Mouse (Mus musculus) ZHBTc4 (cell line): ENCODE measurements at regions not wholly inside any gene's neighbourhood (a gene's known extent, or its start where the extent isn't known, plus 50 kb on each side); places are given as distances from the start of the nearest gene placed in this dataset.

ENCODE experiments used
- DNase-seq: peaks from one replicate; pipeline ENCODE4 v3.0.0-alpha.2; 2011; ENCODE audit warnings: low read depth, low spot score

DNA sequence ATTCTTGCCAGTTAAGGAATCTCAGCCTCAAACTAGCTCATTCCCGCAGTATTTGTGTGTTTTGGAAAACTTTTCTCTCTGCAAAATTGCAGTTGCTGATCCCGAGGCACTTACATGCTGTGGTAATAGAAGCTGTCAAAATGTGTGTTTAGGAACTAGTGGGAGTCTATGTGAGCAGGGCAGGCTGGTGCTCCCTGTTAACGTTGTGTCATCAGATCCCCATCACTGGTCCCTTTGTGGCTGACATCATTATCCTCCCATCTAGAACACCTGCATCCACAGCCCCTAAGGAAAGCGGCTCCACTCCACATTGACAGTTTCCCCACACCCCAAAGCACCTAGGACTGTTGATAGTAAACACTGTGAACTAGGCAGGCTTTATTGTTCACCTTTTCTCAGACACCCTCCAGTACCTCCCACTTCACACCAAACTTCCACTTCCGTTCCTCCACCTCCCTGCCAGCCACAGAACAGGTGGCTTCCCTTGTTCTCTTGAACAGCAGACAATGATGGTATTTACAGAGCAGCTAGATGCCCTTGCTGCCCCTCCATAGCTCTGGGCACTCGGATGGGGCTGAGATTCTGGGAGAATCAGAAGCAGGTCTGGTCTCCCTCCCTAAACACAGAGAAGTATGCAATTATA, 275.8 kb downstream of the Gm19410 start:
- DNase-seq, result no peak

DNA sequence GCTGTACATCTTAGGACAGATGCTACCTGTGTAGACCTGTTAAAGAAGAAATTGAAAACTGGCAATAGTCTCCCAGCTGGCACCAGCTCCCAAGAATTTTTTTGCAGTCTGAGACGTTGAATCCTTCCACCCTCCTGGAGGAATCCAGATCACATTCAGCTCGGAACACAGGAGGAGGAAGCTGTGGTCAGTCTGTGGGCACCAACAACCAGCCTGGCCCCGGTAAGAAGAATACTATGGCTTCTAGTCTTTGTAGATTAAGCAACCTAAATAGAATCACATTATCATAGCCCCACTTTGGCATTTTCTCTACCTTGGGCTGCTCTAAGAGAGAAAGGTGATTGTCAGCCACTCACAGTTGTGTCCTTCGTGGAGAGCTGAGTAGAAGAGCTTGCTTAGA, 277.0 kb downstream of the Gm19410 start:
- no peak for DNase-seq
